Mouse (Mus musculus) kidney, postnatal 25 days (tissue): ENCODE measurements around the gene Unc13b.
"Not testable (repeated sequence)": the region's sequence is repeated elsewhere in the genome, so short reads cannot be mapped to it uniquely, and the experiment has no call there.

Experiments
- DNase-seq, 2 experiments: peaks; one replicate each; pipeline ENCODE4 v3.0.0; 2021; ENCODE audit warnings: mixed read lengths in 2 of 2

The Unc13b gene

GRCm38 (mm10) chr4:43114512-43114911 lies 55.8 kb downstream of the Unc13b start:
- no peak for DNase-seq

GRCm38 (mm10) chr4:43114946-43115345 lies 56.2 kb downstream of the Unc13b start:
- peak; percentile 44 to 64 for DNase-seq

- DNase-seq = no peak
These were observed 57.5 kb downstream of the Unc13b start for GRCm38 (mm10) chr4:43116249-43116648.

GRCm38 (mm10) chr4:43129750-43130149 lies 71.0 kb downstream of the Unc13b start:
- no peak for DNase-seq

GRCm38 (mm10) chr4:43142610-43143009 lies 83.9 kb downstream of the Unc13b start:
- DNase-seq = no peak

GRCm38 (mm10) chr4:43152413-43152812 lies 93.7 kb downstream of the Unc13b start:
- DNase-seq = not testable (repeated sequence)

- DNase-seq = no peak
These were observed 101.3 kb downstream of the Unc13b start for GRCm38 (mm10) chr4:43160045-43160444.

GRCm38 (mm10) chr4:43161124-43161657 lies 102.4 kb downstream of the Unc13b start:
- no peak for DNase-seq

GRCm38 (mm10) chr4:43163205-43163604 lies 104.5 kb downstream of the Unc13b start:
- no peak for DNase-seq

- DNase-seq = no peak
These were observed 106.8 kb downstream of the Unc13b start for GRCm38 (mm10) chr4:43165403-43166005.

GRCm38 (mm10) chr4:43170028-43170427 lies 111.3 kb downstream of the Unc13b start:
- DNase-seq = no peak

- DNase-seq = peak in 1 of 2 experiments; percentile 36
These were observed 118.4 kb downstream of the Unc13b start for GRCm38 (mm10) chr4:43177126-43177525.

GRCm38 (mm10) chr4:43182474-43183168 lies 123.9 kb downstream of the Unc13b start:
- DNase-seq = no peak

- DNase-seq = no peak
These were observed 128.7 kb downstream of the Unc13b start for GRCm38 (mm10) chr4:43187439-43187838.

- DNase-seq = no peak
These were observed 130.6 kb downstream of the Unc13b start for GRCm38 (mm10) chr4:43189381-43189780.

- no peak for DNase-seq
These were observed 146.2 kb downstream of the Unc13b start for GRCm38 (mm10) chr4:43204946-43205345.

- no peak for DNase-seq
These were observed 146.8 kb downstream of the Unc13b start for GRCm38 (mm10) chr4:43205571-43205970.

- DNase-seq = no peak
These were observed 148.2 kb downstream of the Unc13b start for GRCm38 (mm10) chr4:43206989-43207388.

- no peak for DNase-seq
These were observed 150.4 kb downstream of the Unc13b start for GRCm38 (mm10) chr4:43209081-43209579.

- DNase-seq = no peak
These were observed 150.9 kb downstream of the Unc13b start for GRCm38 (mm10) chr4:43209673-43210072.

GRCm38 (mm10) chr4:43216491-43216890 lies 157.7 kb downstream of the Unc13b start:
- DNase-seq = no peak

- DNase-seq = no peak
These were observed 159.2 kb downstream of the Unc13b start for GRCm38 (mm10) chr4:43217997-43218396.

GRCm38 (mm10) chr4:43231821-43232220 lies 173.1 kb downstream of the Unc13b start:
- no peak for DNase-seq

GRCm38 (mm10) chr4:43232985-43233384 lies 174.2 kb downstream of the Unc13b start:
- no peak for DNase-seq
